Mouse (Mus musculus): ENCODE results near the gene Msantd2. TPM values are rescaled to one million over a fixed set of nuclear protein-coding genes. Genes with fewer than 3 reads are reported as not detected.
A peak's percentile ranks its signal among the peaks of the same experiment; 100 is the strongest.

Gene Msantd2
- polyA plus RNA-seq, 1 experiment from 2014 or later = 24.9 TPM

DNA sequence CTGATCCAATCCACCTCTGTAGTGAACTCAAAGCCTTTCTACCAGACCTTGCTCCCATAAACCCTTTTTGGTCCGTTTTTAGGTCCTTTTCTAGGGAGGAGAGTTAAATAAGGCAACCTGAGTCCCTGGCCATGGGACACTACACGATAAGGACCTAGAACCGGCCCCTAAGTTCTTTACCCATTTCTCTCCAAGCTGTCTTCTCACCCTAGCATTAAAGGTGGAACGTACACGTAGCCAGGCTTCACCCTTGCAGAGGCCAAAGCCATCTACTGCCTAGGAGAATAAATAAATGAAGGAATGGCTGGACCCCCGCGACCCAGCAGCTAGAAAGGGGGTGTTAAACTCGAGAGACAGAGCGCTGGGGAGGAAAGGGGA, 29.5 kb upstream of the Msantd2 start:
- no peak for DNase-seq (ENCODE audit: low spot score)
- H3K27me3 ChIP-seq (replicated peaks; ENCODE audit: control insufficient read depth, insufficient read depth, low read length) = peaks cover 88% of the 10 kb centered on the region
- peak overlapping the region; percentile 98 for H3K4me2 ChIP-seq (ENCODE audit: low read depth, low read length)
- no peaks in the 10 kb centered on the region for H3K9me3 ChIP-seq (ENCODE audit: control insufficient read depth, low read length)
- H3K4me3 ChIP-seq (ENCODE audit: low read depth, low read length) = peak overlapping the region; percentile 52
- H3K36me3 ChIP-seq (ENCODE audit: control insufficient read depth, insufficient read depth, low read length) = no peaks in the 10 kb centered on the region
- peaks cover 3% of the 10 kb centered on the region; the same call in 1 of the 2 replicates for H3K4me1 ChIP-seq (ENCODE audit: control insufficient read depth, insufficient read depth, low read length)
- ATAC-seq (ENCODE audit: low read depth) = no peak
- WGBS = under 1% methylated on average over 9 of the region's 9 CpGs
- no peak overlapping the region for H3K27ac ChIP-seq (replicated peaks; ENCODE audit: low read depth, low read length)
- H3K9ac ChIP-seq (ENCODE audit: low read depth, low read length) = no peak overlapping the region

DNA sequence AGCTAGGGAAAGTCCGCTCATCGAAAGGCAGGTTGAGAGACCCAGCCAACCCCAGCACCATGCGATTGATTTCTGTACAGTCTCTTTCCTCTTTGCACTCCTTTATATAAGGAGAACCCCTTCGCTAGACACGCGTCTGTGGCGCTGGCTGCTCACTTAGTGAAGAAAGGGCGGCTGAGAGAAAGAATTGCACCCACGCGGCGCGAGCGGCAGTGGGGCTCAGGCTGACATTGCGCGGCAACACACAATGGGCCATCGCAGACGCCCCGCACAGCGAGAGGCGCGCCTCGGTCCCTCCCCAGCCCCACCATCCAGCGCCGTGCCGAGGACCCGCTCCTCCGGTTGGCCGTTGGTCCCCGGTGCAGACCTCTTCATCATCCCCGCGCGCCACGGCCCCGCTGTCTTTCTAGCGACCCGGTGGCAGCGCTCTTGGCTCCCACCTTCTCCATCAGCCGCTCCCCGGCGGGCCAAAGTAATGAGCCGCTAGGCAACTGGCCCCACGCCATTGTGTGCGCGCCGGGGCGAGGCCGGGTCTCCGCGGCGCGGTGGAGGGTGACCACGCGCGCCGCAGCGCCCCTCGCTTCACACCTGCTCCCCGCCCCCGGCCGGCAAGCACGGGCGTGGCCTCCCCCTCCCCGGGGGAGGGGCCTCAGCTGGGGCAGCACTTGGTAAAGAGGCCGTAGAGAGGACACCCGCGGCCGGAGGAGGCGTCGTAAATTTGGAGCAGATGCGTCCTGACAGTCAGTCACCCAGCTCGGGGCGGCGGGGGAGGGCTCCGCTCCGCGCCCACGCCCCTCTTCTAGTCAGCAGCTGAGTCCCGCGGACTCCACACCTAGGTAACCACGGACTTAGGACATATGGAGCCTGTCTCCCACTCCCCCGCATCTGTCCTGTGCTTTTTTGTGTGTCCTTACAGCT, 28.8 kb upstream of the Msantd2 start:
- Histone ChIP-seq H3K27me3 (replicated peaks; ENCODE audit: control insufficient read depth, insufficient read depth, low read length) (peaks cover 82% of the 10 kb centered on the region), H3K36me3 (ENCODE audit: control insufficient read depth, insufficient read depth, low read length) (no peaks in the 10 kb centered on the region), H3K9ac (ENCODE audit: low read depth, low read length) (peak overlapping the region; percentile 54), H3K4me3 (ENCODE audit: low read depth, low read length) (peak overlapping the region; percentile 52), H3K9me3 (ENCODE audit: control insufficient read depth, low read length) (no peaks in the 10 kb centered on the region), H3K27ac (replicated peaks; ENCODE audit: low read depth, low read length) (no peak overlapping the region), H3K4me2 (ENCODE audit: low read depth, low read length) (peak overlapping the region; percentile 98), H3K4me1 (ENCODE audit: control insufficient read depth, insufficient read depth, low read length) (peaks cover 3% of the 10 kb centered on the region; the same call in 1 of the 2 replicates)
- peak; percentile 30; the same call in 1 of the 2 replicates for ATAC-seq (ENCODE audit: low read depth)
- 0% methylated on average over 25 of the region's 81 CpGs for WGBS
- DNase-seq (ENCODE audit: low spot score) = no peak

DNA sequence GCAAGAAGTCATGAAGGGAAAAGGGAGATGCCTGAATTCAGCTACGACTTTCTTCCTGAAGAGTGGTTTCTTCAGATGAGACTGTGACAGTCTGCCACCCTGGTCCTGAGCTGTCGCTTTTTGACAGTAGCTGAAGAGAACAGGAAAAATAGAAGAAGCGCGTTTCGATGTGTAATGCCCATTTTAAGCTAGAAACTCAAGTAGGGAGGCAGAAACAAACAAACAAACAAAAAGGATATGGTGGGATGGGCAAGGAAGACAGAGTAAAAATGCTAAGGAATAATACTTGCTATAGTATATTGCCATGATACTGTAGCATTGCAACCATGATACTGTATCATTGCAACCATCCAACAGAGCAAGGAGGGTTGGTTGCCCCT, 28.2 kb upstream of the Msantd2 start:
- DNase-seq (ENCODE audit: low spot score) (no peak), ATAC-seq (ENCODE audit: low read depth) (no peak)
- no peaks in the 10 kb centered on the region for H3K36me3 ChIP-seq (ENCODE audit: control insufficient read depth, insufficient read depth, low read length)
- peak overlapping the region; percentile 98 for H3K4me2 ChIP-seq (ENCODE audit: low read depth, low read length)
- peak overlapping the region; percentile 52 for H3K4me3 ChIP-seq (ENCODE audit: low read depth, low read length)
- no peaks in the 10 kb centered on the region for H3K9me3 ChIP-seq (ENCODE audit: control insufficient read depth, low read length)
- peak overlapping the region; percentile 54; the same call in 1 of the 2 replicates for H3K9ac ChIP-seq (ENCODE audit: low read depth, low read length)
- peaks cover 3% of the 10 kb centered on the region; the same call in 1 of the 2 replicates for H3K4me1 ChIP-seq (ENCODE audit: control insufficient read depth, insufficient read depth, low read length)
- 8% methylated on average over 5 of the region's 5 CpGs for WGBS
- H3K27me3 ChIP-seq (replicated peaks; ENCODE audit: control insufficient read depth, insufficient read depth, low read length) = peaks cover 75% of the 10 kb centered on the region
- H3K27ac ChIP-seq (replicated peaks; ENCODE audit: low read depth, low read length) = no peak overlapping the region

DNA sequence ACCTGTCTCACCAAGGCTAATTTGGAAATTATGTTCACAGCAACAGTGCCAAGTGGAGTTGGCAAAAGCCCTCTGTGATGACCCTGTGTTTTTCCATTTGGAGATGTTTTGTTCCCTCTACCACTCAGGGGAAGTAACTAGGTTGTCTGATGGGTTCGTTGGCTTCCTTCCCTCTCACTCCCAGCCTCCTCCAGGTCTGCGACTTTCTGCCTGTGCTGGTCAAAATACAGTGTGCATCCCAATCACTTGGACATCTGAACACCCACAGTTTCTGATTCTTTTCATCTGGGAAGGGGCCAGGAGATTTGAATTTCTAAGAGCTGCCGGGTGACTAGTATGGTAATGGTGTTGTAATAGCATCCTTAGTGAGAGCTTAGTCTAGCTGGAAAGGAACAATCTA, 27.5 kb upstream of the Msantd2 start:
- no peaks in the 10 kb centered on the region for H3K9me3 ChIP-seq (ENCODE audit: control insufficient read depth, low read length)
- no peaks in the 10 kb centered on the region for H3K36me3 ChIP-seq (ENCODE audit: control insufficient read depth, insufficient read depth, low read length)
- no peak overlapping the region for H3K4me2 ChIP-seq (ENCODE audit: low read depth, low read length)
- WGBS = 8% methylated on average over 3 of the region's 3 CpGs
- H3K9ac ChIP-seq (ENCODE audit: low read depth, low read length) = no peak overlapping the region
- no peak overlapping the region for H3K4me3 ChIP-seq (ENCODE audit: low read depth, low read length)
- ATAC-seq (ENCODE audit: low read depth) (no peak), DNase-seq (ENCODE audit: low spot score) (no peak)
- H3K27me3 ChIP-seq (replicated peaks; ENCODE audit: control insufficient read depth, insufficient read depth, low read length) = peaks cover 69% of the 10 kb centered on the region
- no peak overlapping the region for H3K27ac ChIP-seq (replicated peaks; ENCODE audit: low read depth, low read length)
- peaks cover 3% of the 10 kb centered on the region; the same call in 1 of the 2 replicates for H3K4me1 ChIP-seq (ENCODE audit: control insufficient read depth, insufficient read depth, low read length)

DNA sequence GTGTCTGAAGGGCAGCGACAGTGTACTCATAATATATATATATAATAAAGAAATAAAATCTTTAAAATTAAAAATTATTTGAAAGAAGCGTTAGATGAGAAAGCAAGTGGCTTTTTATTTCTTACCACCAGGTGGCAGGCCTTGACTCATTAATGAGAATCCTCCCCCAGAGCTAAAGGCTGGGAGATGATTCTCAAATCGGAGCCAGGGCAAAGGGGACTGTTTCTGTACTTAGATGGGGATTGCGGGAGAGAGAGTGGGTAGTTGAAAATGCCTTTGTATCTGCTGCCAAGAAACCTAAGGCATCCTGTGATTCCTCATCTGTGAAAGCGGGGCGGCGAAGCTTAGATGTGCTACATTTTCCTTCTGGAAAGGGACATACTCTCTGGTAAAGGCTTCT, 26.4 kb upstream of the Msantd2 start:
- Histone ChIP-seq H3K27me3 (replicated peaks; ENCODE audit: control insufficient read depth, insufficient read depth, low read length) (peaks cover 57% of the 10 kb centered on the region), H3K4me1 (ENCODE audit: control insufficient read depth, insufficient read depth, low read length) (peaks cover 3% of the 10 kb centered on the region; the same call in 1 of the 2 replicates), H3K27ac (replicated peaks; ENCODE audit: low read depth, low read length) (no peak overlapping the region), H3K4me3 (ENCODE audit: low read depth, low read length) (no peak overlapping the region), H3K36me3 (ENCODE audit: control insufficient read depth, insufficient read depth, low read length) (no peaks in the 10 kb centered on the region), H3K9ac (ENCODE audit: low read depth, low read length) (no peak overlapping the region), H3K9me3 (ENCODE audit: control insufficient read depth, low read length) (no peaks in the 10 kb centered on the region), H3K4me2 (ENCODE audit: low read depth, low read length) (no peak overlapping the region)
- DNase-seq (ENCODE audit: low spot score) = peak; percentile 79
- no peak for ATAC-seq (ENCODE audit: low read depth)
- WGBS = 9% methylated on average over 7 of the region's 7 CpGs

DNA sequence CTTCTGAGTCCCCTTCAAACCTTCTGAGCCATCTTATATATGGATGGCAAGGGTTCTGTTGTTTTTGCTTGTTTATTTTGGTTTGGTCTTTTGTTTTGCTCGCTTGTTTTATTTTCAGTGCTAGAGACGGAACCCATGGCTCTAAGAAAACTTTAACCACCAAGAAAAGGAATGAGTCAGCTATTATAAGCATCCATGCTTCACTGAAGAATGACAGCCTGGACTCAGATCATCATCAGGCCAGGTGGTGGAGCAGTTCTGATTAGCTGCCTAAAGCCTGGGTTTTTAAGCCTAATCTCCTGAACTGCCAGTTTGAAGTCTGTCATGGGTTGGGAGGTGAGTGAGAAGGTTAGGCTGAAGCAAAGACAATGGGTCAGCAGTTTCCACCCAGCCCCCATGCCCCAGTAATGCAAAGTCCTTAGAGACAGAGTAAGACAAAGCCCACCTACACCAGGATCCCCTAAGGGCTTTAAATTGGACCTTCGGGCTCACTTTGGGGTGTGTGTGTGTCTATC, 15.5 kb upstream of the Msantd2 start:
- ATAC-seq (ENCODE audit: low read depth) (no peak), DNase-seq (ENCODE audit: low spot score) (no peak)
- Histone ChIP-seq H3K4me1 (ENCODE audit: control insufficient read depth, insufficient read depth, low read length) (no peaks in the 10 kb centered on the region), H3K4me3 (ENCODE audit: low read depth, low read length) (no peak overlapping the region), H3K27ac (replicated peaks; ENCODE audit: low read depth, low read length) (no peak overlapping the region), H3K36me3 (ENCODE audit: control insufficient read depth, insufficient read depth, low read length) (no peaks in the 10 kb centered on the region), H3K4me2 (ENCODE audit: low read depth, low read length) (no peak overlapping the region), H3K9me3 (ENCODE audit: control insufficient read depth, low read length) (no peaks in the 10 kb centered on the region), H3K9ac (ENCODE audit: low read depth, low read length) (no peak overlapping the region), H3K27me3 (replicated peaks; ENCODE audit: control insufficient read depth, insufficient read depth, low read length) (no peaks in the 10 kb centered on the region)
- 61% methylated on average over 3 of the region's 3 CpGs for WGBS

DNA sequence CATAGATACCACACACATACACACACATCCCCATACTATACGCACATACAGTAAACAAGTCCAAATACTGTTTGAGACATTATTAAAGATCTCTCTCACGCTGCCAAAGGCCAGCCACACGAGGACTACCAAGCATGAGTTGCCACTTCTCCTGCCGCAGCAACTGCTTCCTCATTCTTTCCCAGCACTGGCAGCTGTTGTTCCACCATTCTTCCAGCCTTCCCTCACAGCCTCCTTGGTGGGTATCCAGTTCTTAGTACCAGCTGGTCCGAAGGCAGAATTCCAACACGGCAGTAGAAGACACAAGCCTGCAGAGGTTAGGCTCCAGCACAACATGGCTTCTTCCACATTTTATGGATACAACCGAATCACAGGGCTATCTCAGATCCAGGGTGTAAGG, 14.2 kb upstream of the Msantd2 start:
- H3K4me3 ChIP-seq (ENCODE audit: low read depth, low read length) = no peak overlapping the region
- H3K27ac ChIP-seq (replicated peaks; ENCODE audit: low read depth, low read length) = no peak overlapping the region
- no peaks in the 10 kb centered on the region for H3K4me1 ChIP-seq (ENCODE audit: control insufficient read depth, insufficient read depth, low read length)
- ATAC-seq (ENCODE audit: low read depth) (peak; percentile 30; the same call in 1 of the 2 replicates), DNase-seq (ENCODE audit: low spot score) (peak; percentile 23)
- H3K36me3 ChIP-seq (ENCODE audit: control insufficient read depth, insufficient read depth, low read length) = no peaks in the 10 kb centered on the region
- H3K9me3 ChIP-seq (ENCODE audit: control insufficient read depth, low read length) = no peaks in the 10 kb centered on the region
- H3K27me3 ChIP-seq (replicated peaks; ENCODE audit: control insufficient read depth, insufficient read depth, low read length) = no peaks in the 10 kb centered on the region
- no peak overlapping the region for H3K4me2 ChIP-seq (ENCODE audit: low read depth, low read length)
- no peak overlapping the region for H3K9ac ChIP-seq (ENCODE audit: low read depth, low read length)
- WGBS = 88% methylated on average over 7 of the region's 7 CpGs

DNA sequence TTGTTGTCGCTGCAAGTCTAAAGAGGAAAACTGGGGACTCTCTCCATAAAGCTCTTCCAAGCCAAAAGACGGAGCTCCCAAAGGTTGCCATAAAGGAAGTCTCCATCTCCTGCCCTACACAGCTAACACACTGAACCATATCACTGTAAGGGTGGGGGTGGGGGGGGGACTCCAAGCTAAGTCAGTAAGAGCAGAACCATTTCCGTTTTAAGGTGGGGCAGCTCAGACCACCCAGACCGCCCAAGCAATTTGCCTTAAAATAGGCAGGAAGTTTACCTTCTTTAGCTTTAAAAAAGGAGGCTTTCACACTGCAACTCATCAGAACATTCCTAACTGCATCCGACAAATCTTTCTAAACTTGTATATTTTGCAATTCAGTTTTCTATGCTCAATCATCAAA, 4.0 kb upstream of the Msantd2 start:
- WGBS = 61% methylated on average over 5 of the region's 5 CpGs
- no peak overlapping the region for H3K9ac ChIP-seq (ENCODE audit: low read depth, low read length)
- H3K27me3 ChIP-seq (replicated peaks; ENCODE audit: control insufficient read depth, insufficient read depth, low read length) = no peaks in the 10 kb centered on the region
- no peaks in the 10 kb centered on the region for H3K9me3 ChIP-seq (ENCODE audit: control insufficient read depth, low read length)
- H3K27ac ChIP-seq (replicated peaks; ENCODE audit: low read depth, low read length) = no peak overlapping the region
- no peak for ATAC-seq (ENCODE audit: low read depth)
- no peaks in the 10 kb centered on the region for H3K4me1 ChIP-seq (ENCODE audit: control insufficient read depth, insufficient read depth, low read length)
- no peaks in the 10 kb centered on the region for H3K36me3 ChIP-seq (ENCODE audit: control insufficient read depth, insufficient read depth, low read length)
- no peak for DNase-seq (ENCODE audit: low spot score)
- H3K4me2 ChIP-seq (ENCODE audit: low read depth, low read length) = no peak overlapping the region
- no peak overlapping the region for H3K4me3 ChIP-seq (ENCODE audit: low read depth, low read length)
